Mouse (Mus musculus) hindbrain, embryonic 14.5 days (tissue): ENCODE data around the gene Ldlr. TPM values are rescaled to one million over a fixed set of nuclear protein-coding genes. Genes with fewer than 3 reads are reported as not detected.
"Not testable (repeated sequence)": the region's sequence is repeated elsewhere in the genome, so short reads cannot be mapped to it uniquely, and the experiment has no call there.

Source experiments
- ATAC-seq: fragments of 200-750 bp; cut with Nextera tagmentation; 2 replicates; pipeline ENCODE4 v1.8.0; 2017; ENCODE audit warnings: moderate number of reproducible peaks, mild to moderate bottlenecking, moderate TSS enrichment, moderate library complexity; ENCODE audit not compliant: low FRiP score
- DNase-seq: peaks from one replicate; pipeline ENCODE4 v3.0.0-alpha.2; 2015; ENCODE audit warnings: low spot score
- H3K27ac ChIP-seq: fragments of 300-500 bp; sonication (generic); 2 replicates; pipeline ENCODE4 v1.5.1; 2014; ENCODE audit warnings: mild to moderate bottlenecking, moderate library complexity
- H3K27me3 ChIP-seq: fragments of 300-500 bp; sonication (generic); 2 replicates; pipeline ENCODE4 v1.6.1; 2014; ENCODE audit warnings: mild to moderate bottlenecking, low read length, mixed read lengths; ENCODE audit not compliant: control insufficient read depth, insufficient read depth
- H3K36me3 ChIP-seq: fragments of 300-500 bp; sonication (generic); replicated peaks from 2 replicates; pipeline ENCODE4 v1.6.1; 2014; ENCODE audit not compliant: control insufficient read depth, insufficient read depth
- H3K4me1 ChIP-seq: fragments of 300-500 bp; sonication (generic); replicated peaks from 2 replicates; pipeline ENCODE4 v1.6.1; 2014; ENCODE audit warnings: antibody characterized with exemption, low read length, mixed read lengths; ENCODE audit not compliant: control insufficient read depth, insufficient read depth
- H3K4me2 ChIP-seq: fragments of 300-500 bp; sonication (generic); replicated peaks from 2 replicates; pipeline ENCODE4 v1.6.1; 2014; ENCODE audit warnings: mild to moderate bottlenecking, moderate library complexity
- H3K4me3 ChIP-seq: fragments of 300-500 bp; sonication (generic); replicated peaks from 2 replicates; pipeline ENCODE4 v1.5.1; 2014; ENCODE audit warnings: mild to moderate bottlenecking, low read length
- H3K9ac ChIP-seq: fragments of 300-500 bp; sonication (generic); 2 replicates; pipeline ENCODE4 v1.6.1; 2014
- H3K9me3 ChIP-seq: fragments of 300-500 bp; sonication (generic); 2 replicates; pipeline ENCODE4 v1.6.1; 2016; ENCODE audit warnings: low read length; ENCODE audit not compliant: control insufficient read depth
- WGBS: fragments of 180-500 bp; shearing (Covaris S2); extraction: QIAGEN DNeasy Blood & Tissue Kit; methylation state at CpG from one replicate; pipeline ENCODE4 v1.1.7; 2014; 5-methylcytosine and 5-hydroxymethylcytosine counted together
- polyA plus RNA-seq: library from polyadenylated mRNA; unstranded; fragments of >200 nt; fragmentation: Nextera tagmentation; extraction: Ambion mirVana; gene quantifications from 2 replicates; pipeline ENCODE4 v1.2.1, GENCODE M21; 2014

Gene Ldlr
- polyA plus RNA-seq, 1 experiment from 2014 or later, result 7.3 TPM

DNA sequence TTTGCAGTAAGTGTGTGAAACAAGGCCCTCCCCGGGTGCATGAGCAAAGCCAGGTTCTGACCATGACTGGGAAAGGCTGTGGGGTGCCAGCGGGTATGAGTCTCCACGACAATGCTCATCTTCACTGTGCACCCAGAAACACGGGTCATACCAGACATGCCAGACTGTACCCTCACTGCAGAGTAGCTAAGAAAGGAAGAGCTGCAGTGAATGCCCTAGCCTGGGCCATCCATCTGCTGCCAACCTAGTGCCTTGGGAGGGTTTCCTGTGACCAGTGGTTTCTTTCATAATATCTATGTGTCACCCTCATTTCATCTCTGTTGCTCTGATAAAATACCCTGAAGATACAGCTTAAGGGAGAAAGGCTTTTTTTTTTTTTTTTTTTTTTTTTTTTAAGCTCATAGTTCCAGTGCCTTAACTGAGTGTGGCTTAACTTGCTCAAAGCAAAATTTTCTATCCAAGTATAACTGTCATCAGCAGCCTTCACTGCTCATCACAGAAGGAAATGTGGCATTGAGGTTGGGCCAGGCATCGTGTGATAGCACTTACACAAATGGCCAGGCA, 28.0 kb upstream of the Ldlr start:
- Histone ChIP-seq H3K4me1 (no peaks in the 10 kb centered on the region), H3K9ac (no peak overlapping the region), H3K27me3 (no peaks in the 10 kb centered on the region), H3K9me3 (no peaks in the 10 kb centered on the region), H3K4me3 (no peak overlapping the region), H3K36me3 (peaks cover 91% of the 10 kb centered on the region), H3K27ac (no peak overlapping the region), H3K4me2 (no peak overlapping the region)
- 96% methylated on average over 5 of the region's 5 CpGs for WGBS
- DNase-seq (no peak), ATAC-seq (no peak)

DNA sequence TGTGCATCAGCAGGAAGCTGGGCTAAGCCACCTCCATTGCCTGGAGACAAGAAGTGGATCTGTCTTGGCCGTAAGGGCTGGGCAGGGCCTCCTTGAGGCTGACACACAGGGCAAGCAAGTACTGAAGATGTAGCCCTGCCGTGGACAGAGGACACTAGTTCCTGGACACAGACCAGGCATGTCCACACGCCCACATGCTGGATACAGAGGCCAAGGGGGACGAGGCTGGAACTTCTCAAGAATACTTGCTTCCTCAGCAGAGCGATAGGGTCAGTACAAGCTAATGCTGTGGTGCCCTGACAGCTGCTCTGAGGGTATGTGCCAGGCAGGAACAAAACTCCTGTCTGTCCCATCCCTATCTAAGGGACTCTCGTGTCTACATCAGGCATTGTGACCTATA, 26.2 kb upstream of the Ldlr start:
- no peak overlapping the region for H3K27ac ChIP-seq
- H3K4me1 ChIP-seq, result no peaks in the 10 kb centered on the region
- 92% methylated on average over 6 of the region's 6 CpGs for WGBS
- no peak overlapping the region for H3K9ac ChIP-seq
- no peak for DNase-seq
- no peak for ATAC-seq
- no peak overlapping the region for H3K4me2 ChIP-seq
- no peak overlapping the region for H3K4me3 ChIP-seq
- H3K27me3 ChIP-seq, result no peaks in the 10 kb centered on the region
- H3K9me3 ChIP-seq, result no peaks in the 10 kb centered on the region
- H3K36me3 ChIP-seq, result peaks cover 92% of the 10 kb centered on the region

DNA sequence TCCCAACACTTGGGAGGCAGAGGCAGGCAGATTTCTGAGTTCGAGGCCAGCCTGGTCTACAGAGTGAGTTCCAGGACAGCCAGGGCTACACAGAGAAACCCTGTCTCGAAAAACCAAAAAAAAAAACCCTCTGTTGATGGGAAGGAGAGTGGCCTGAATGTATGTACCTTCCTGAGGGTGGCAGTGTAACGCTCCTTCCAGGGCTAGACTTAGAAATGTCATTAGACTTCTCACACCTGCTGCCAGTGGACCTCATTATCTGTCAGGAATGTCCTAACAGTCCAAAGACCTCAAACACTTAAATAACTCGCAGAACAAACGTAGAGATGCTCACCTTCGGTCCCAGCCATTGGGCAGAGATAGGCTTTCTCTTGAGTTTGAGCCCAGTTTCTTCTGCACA, 24.0 kb upstream of the Ldlr start:
- not testable (repeated sequence) for H3K4me3 ChIP-seq, H3K27ac ChIP-seq, ATAC-seq, DNase-seq, H3K9ac ChIP-seq, H3K9me3 ChIP-seq, H3K4me2 ChIP-seq, H3K27me3 ChIP-seq, H3K4me1 ChIP-seq
- WGBS, result 92% methylated on average over 6 of the region's 6 CpGs
- H3K36me3 ChIP-seq, result peaks cover 91% of the 10 kb centered on the region

DNA sequence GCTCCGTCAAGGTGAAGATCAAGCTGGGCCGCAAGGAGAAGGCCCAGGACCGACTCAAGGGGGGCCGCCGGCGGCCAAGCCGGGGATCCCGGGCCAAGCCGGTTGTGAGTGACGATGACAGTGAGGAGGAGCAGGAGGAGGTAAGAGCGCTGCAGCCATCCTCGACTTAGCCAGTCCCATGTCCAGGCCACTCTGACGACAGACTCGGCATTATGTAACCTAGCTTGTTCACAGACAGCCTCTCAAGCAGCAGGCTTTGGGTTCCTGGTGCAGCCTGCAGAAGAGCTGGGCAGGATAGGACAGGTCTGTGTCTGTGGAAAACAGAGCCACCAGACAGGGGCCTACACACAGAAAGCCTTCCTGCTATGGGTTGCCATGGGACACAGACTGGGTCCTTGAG, 22.2 kb upstream of the Ldlr start:
- no peak overlapping the region for H3K27ac ChIP-seq
- H3K9ac ChIP-seq, result no peak overlapping the region
- no peak overlapping the region for H3K4me2 ChIP-seq
- DNase-seq (no peak), ATAC-seq (no peak)
- no peak overlapping the region for H3K4me3 ChIP-seq
- no peaks in the 10 kb centered on the region for H3K4me1 ChIP-seq
- WGBS, result 91% methylated on average over 14 of the region's 14 CpGs
- H3K36me3 ChIP-seq, result peaks cover 91% of the 10 kb centered on the region
- H3K9me3 ChIP-seq, result no peaks in the 10 kb centered on the region
- no peaks in the 10 kb centered on the region for H3K27me3 ChIP-seq

DNA sequence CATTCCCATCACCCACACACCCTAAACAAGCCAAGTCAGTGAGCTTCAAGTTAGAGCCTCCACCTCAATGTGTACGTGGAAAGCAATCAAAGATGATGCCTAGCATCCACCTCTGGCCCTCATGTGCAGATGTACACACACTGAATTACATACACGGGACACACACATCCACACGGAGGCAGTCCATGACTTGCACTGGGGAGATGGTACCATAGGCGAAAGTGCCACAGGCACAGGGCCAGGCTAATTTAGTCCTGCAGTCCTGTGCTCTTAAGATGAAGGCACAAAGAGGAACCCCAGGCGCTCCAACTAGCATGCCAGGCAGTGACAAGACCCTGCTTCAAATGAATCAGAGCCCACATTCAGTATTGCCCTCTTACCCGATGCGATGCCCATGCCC, 19.8 kb upstream of the Ldlr start:
- 98% methylated on average over 7 of the region's 7 CpGs for WGBS
- DNase-seq, result no peak
- no peak for ATAC-seq

DNA sequence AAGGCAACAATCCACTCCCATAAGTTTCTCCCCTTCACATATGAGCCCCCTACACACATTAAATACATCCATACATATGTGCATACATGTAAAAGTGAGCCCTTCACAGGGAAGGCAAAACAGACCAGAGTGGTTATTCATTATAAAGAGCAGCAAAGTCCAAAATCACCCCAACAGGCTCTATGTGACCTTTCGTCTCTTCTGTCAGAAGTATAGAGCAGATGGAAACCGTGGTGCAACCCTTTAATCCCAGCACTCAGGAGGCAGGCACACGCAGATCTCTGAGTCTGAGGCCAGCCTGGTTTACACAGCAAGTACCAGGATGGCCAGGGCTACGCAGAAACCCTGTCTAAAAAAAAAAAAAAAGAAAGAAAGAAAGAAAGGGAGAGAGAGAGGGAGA, 17.2 kb upstream of the Ldlr start:
- Histone ChIP-seq H3K27ac (no peak overlapping the region), H3K9me3 (no peaks in the 10 kb centered on the region), H3K4me3 (no peak overlapping the region), H3K4me2 (no peak overlapping the region), H3K9ac (no peak overlapping the region), H3K4me1 (no peaks in the 10 kb centered on the region), H3K36me3 (peaks cover 90% of the 10 kb centered on the region), H3K27me3 (no peaks in the 10 kb centered on the region)
- ATAC-seq (no peak), DNase-seq (no peak)
- 92% methylated on average over 4 of the region's 4 CpGs for WGBS

More for the DNA sequence above, 19.8 kb upstream of the Ldlr start:
- Histone ChIP-seq H3K4me3 (no peak overlapping the region), H3K36me3 (peaks cover 98% of the 10 kb centered on the region), H3K27me3 (no peaks in the 10 kb centered on the region), H3K9ac (no peak overlapping the region), H3K4me1 (no peaks in the 10 kb centered on the region), H3K27ac (no peak overlapping the region), H3K9me3 (no peaks in the 10 kb centered on the region), H3K4me2 (no peak overlapping the region)

DNA sequence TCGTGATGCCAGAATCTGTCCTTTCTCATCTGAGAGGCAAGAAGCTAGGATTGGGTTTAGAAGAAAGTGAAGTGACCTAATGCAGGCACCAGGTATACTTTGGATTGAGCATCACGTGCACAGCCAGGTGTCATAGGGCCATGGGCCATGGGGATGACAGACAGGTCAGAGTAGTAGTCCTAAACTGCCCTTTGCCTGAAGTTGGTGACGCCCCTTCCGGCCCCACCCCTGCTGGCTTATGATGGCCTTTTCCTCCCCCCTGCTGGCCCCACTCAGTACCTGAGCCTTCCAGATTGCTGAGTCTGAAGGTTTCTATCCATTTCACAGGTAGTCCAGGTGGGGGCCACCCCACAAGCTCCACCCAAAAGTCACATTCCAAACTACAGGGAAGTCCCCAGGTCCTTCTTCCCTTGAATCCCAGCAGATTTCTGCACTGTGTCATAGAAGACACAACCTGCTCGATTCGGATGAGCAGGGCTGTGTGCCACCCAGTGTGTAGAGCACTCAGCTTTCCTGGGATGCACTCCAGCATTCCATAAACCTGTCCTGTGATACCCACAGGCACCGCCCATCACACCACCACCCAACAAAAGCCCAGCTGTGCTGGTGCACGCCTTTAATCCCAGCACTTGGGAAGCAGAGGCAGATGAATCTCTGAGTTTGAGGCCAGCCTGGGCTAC, 16.6 kb upstream of the Ldlr start:
- no peaks in the 10 kb centered on the region for H3K9me3 ChIP-seq
- no peaks in the 10 kb centered on the region for H3K27me3 ChIP-seq
- ATAC-seq (no peak), DNase-seq (no peak)
- H3K4me2 ChIP-seq, result no peak overlapping the region
- no peaks in the 10 kb centered on the region for H3K4me1 ChIP-seq
- no peak overlapping the region for H3K27ac ChIP-seq
- 91% methylated on average over 8 of the region's 8 CpGs for WGBS
- peaks cover 83% of the 10 kb centered on the region for H3K36me3 ChIP-seq
- H3K9ac ChIP-seq, result no peak overlapping the region
- no peak overlapping the region for H3K4me3 ChIP-seq

DNA sequence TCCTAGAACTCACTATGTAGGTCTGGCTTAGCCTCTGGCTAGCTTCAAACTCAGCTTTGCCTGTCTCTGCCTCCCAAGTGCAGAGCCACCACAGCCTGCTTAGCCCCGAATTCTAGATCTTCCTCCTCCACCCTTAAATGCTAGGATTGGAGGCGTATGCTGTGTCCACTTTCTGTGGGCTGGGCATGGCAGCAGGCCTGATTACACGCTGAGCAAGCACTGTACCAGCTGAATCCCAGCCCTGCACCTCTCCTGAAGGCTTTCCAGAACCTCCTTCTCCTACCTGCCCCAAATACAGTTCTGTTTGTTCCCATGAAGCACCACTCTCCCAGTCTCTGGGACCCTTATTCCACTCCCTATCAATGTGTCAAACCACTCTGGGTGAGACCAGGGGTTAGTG, 13.9 kb upstream of the Ldlr start:
- no peak for ATAC-seq
- Histone ChIP-seq H3K36me3 (peaks cover 58% of the 10 kb centered on the region), H3K4me2 (no peak overlapping the region), H3K27ac (no peak overlapping the region), H3K27me3 (no peaks in the 10 kb centered on the region), H3K9ac (no peak overlapping the region), H3K9me3 (no peaks in the 10 kb centered on the region), H3K4me1 (no peaks in the 10 kb centered on the region), H3K4me3 (no peak overlapping the region)
- no peak for DNase-seq
- WGBS, result 96% methylated on average over 3 of the region's 3 CpGs

DNA sequence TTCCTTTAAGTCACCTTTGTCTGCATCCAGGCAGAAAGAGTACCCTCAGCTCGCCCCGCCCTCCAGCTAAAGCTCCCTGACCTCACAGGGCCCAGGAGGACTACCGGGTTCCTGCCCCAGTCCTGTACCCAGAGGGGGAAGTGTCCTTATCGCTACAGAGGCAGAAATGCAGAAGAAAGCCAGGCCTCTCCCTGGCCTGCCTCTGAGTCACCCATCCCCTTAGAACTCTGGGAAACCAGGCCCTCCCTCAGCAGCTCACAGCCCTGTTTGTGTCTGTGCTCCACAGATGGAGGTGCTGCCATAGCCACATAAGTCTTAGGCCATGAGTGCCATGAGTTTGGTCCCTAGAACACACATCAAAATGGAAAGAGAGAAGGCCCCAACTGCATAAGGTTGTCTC, 8.0 kb upstream of the Ldlr start:
- WGBS, result 57% methylated on average over 4 of the region's 4 CpGs
- no peak for ATAC-seq
- no peak for DNase-seq
- no peaks in the 10 kb centered on the region for H3K4me1 ChIP-seq
- H3K27me3 ChIP-seq, result no peaks in the 10 kb centered on the region
- H3K9ac ChIP-seq, result no peak overlapping the region
- H3K9me3 ChIP-seq, result no peaks in the 10 kb centered on the region
- H3K4me2 ChIP-seq, result no peak overlapping the region
- no peak overlapping the region for H3K4me3 ChIP-seq
- no peak overlapping the region for H3K27ac ChIP-seq
- H3K36me3 ChIP-seq, result no peaks in the 10 kb centered on the region

DNA sequence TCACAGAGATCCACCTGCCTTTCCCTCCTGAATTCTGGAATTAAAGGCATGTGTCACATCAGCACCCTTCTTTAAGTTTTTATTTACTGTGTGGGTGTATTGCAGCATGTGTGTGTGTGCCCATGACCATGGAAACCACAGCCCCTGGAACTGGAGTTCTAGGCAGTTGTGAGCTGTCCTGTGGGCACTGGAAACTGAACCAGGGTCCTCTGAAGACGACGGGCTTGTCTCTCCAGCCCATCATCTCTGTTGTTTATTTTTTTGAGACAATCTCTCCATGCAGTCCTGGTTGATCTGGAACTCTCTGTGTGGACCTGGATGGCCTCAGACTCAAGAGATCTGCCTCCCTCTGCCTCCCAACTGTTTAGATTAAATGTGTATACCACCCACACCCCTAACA, 6.3 kb upstream of the Ldlr start:
- H3K4me2 ChIP-seq, result no peak overlapping the region
- no peaks in the 10 kb centered on the region for H3K27me3 ChIP-seq
- no peak overlapping the region for H3K4me3 ChIP-seq
- no peak overlapping the region for H3K9ac ChIP-seq
- H3K9me3 ChIP-seq, result no peaks in the 10 kb centered on the region
- 89% methylated on average over 2 of the region's 2 CpGs for WGBS
- ATAC-seq (no peak), DNase-seq (no peak)
- H3K4me1 ChIP-seq, result no peaks in the 10 kb centered on the region
- no peaks in the 10 kb centered on the region for H3K36me3 ChIP-seq
- H3K27ac ChIP-seq, result no peak overlapping the region
